Mouse (Mus musculus) heart, postnatal 0 days (tissue): ENCODE results near the gene Prpf8. TPM values are rescaled to one million over a fixed set of nuclear protein-coding genes. Genes with fewer than 3 reads are reported as not detected.

Source experiments
- ATAC-seq: fragments of 200-750 bp; cut with Nextera tagmentation; 2 replicates; pipeline ENCODE4 v1.8.0; 2017; ENCODE audit warnings: low read depth, moderate number of reproducible peaks, moderate library complexity; ENCODE audit not compliant: insufficient read depth
- DNase-seq: peaks from one replicate; pipeline ENCODE4 v3.0.0-alpha.2; 2016; ENCODE audit warnings: low spot score
- H3K27ac ChIP-seq: fragments of 300-500 bp; sonication (generic); 2 replicates; pipeline ENCODE4 v1.5.1; 2014; ENCODE audit warnings: low read depth, mild to moderate bottlenecking
- H3K27me3 ChIP-seq: fragments of 300-500 bp; sonication (generic); 2 replicates; pipeline ENCODE4 v1.6.1; 2014; ENCODE audit warnings: low read length, mixed read lengths; ENCODE audit not compliant: control insufficient read depth, insufficient read depth
- H3K36me3 ChIP-seq: fragments of 300-500 bp; sonication (generic); replicated peaks from 2 replicates; pipeline ENCODE4 v1.6.1; 2014; ENCODE audit warnings: low read length, mixed read lengths; ENCODE audit not compliant: control insufficient read depth, insufficient read depth
- H3K4me1 ChIP-seq: fragments of 300-500 bp; sonication (generic); 2 replicates; pipeline ENCODE4 v1.6.1; 2014; ENCODE audit warnings: antibody characterized with exemption; ENCODE audit not compliant: control insufficient read depth, insufficient read depth
- H3K4me2 ChIP-seq: fragments of 300-500 bp; sonication (generic); 2 replicates; pipeline ENCODE4 v1.6.1; 2014; ENCODE audit warnings: low read depth, mild to moderate bottlenecking, low read length, moderate library complexity
- H3K4me3 ChIP-seq: fragments of 300-500 bp; sonication (generic); 2 replicates; pipeline ENCODE4 v1.5.1; 2014; ENCODE audit warnings: low read depth, low read length
- H3K9ac ChIP-seq: fragments of 300-500 bp; sonication (generic); replicated peaks from 2 replicates; pipeline ENCODE4 v1.6.1; 2014; ENCODE audit warnings: low read depth, low read length, mixed read lengths
- H3K9me3 ChIP-seq: fragments of 300-500 bp; sonication (generic); replicated peaks from 2 replicates; pipeline ENCODE4 v1.6.1; 2016; ENCODE audit warnings: low read length; ENCODE audit not compliant: control insufficient read depth
- CTCF ChIP-seq: IDR thresholded peaks from 2 replicates; pipeline ENCODE4 v1.5.1; 2016; ENCODE audit warnings: antibody characterized with exemption, control low read depth, low read depth
- EP300 ChIP-seq: IDR thresholded peaks from 2 replicates; pipeline ENCODE4 v1.6.1; 2016; ENCODE audit warnings: antibody characterized with exemption, low read depth
- WGBS: fragments of 180-500 bp; shearing (Covaris S2); extraction: QIAGEN DNeasy Blood & Tissue Kit; methylation state at CpG from one replicate; pipeline ENCODE4 v1.1.7; 2014; 5-methylcytosine and 5-hydroxymethylcytosine counted together
- polyA plus RNA-seq: library from polyadenylated mRNA; unstranded; fragments of >200 nt; fragmentation: Nextera tagmentation; extraction: Ambion mirVana; gene quantifications from 2 replicates; pipeline ENCODE4 v1.2.1, GENCODE M21; 2015
- total RNA-seq: library from RNA; depleted of rRNA; stranded (reverse); fragments of >200 nt; gene quantifications from 2 replicates; pipeline ENCODE4 v1.2.3, GENCODE M21; 2014; ENCODE audit warnings: low replicate concordance

The Prpf8 gene
- total and polyA plus RNA-seq, 2 experiments from 2014 or later, result 17.0 to 79.8 TPM

GRCm38 (mm10) chr11:75460103-75460843 lies 26.3 kb upstream of the Prpf8 start:
- H3K27me3 ChIP-seq, result no peaks in the 10 kb centered on the region
- 5% methylated on average over 19 of the region's 19 CpGs for WGBS
- peak overlapping the region; percentile 97 for H3K27ac ChIP-seq
- peaks cover 19% of the 10 kb centered on the region for H3K36me3 ChIP-seq
- ATAC-seq (peak; percentile 21; the same call in 1 of the 2 replicates), DNase-seq (peak; percentile 98)
- H3K9ac ChIP-seq, result peak overlapping the region; percentile 53
- no peak; the same call in 1 of the 2 replicates for TF ChIP-seq EP300
- no peak for TF ChIP-seq CTCF
- peak overlapping the region; percentile 46 for H3K4me3 ChIP-seq
- peak overlapping the region; percentile 86 for H3K4me2 ChIP-seq
- peaks cover 27% of the 10 kb centered on the region for H3K4me1 ChIP-seq
- no peaks in the 10 kb centered on the region for H3K9me3 ChIP-seq

GRCm38 (mm10) chr11:75460844-75461742 lies 25.5 kb upstream of the Prpf8 start, which contains the start of gene Tlcd2:
Gene Tlcd2, plus strand, starts transcription at chr11:75461715.
- ATAC-seq (peak; percentile 87), DNase-seq (peak; percentile 100)
- under 1% methylated on average over 46 of the region's 46 CpGs for WGBS
- Histone ChIP-seq H3K4me2 (peak within 1 kb of the TSS; percentile 86), H3K4me3 (peak within 1 kb of the TSS; percentile 87), H3K27ac (peak within 1 kb of the TSS; percentile 97), H3K27me3 (no peaks in the 10 kb centered on the region), H3K36me3 (peaks cover 27% of the 10 kb centered on the region), H3K9ac (peak within 1 kb of the TSS; percentile 93), H3K9me3 (no peaks in the 10 kb centered on the region), H3K4me1 (peaks cover 27% of the 10 kb centered on the region)
- TF ChIP-seq CTCF (no peak), EP300 (peak; percentile 44)

GRCm38 (mm10) chr11:75461743-75462252 lies 24.8 kb upstream of the Prpf8 start:
- DNase-seq (no peak), ATAC-seq (peak; percentile 1)
- WGBS, result under 1% methylated on average over 30 of the region's 30 CpGs

GRCm38 (mm10) chr11:75462253-75462783 lies 24.3 kb upstream of the Prpf8 start:
- H3K9me3 ChIP-seq, result no peaks in the 10 kb centered on the region
- H3K36me3 ChIP-seq, result peaks cover 27% of the 10 kb centered on the region
- H3K27me3 ChIP-seq, result no peaks in the 10 kb centered on the region
- H3K4me1 ChIP-seq, result peaks cover 27% of the 10 kb centered on the region
- TF ChIP-seq EP300 (no peak), CTCF (no peak)
- peak overlapping the region; percentile 97 for H3K27ac ChIP-seq
- peak overlapping the region; percentile 65 for H3K4me2 ChIP-seq
- WGBS, result 1% methylated on average over 16 of the region's 16 CpGs
- ATAC-seq (peak; percentile 28), DNase-seq (peak; percentile 83)
- H3K4me3 ChIP-seq, result peak overlapping the region; percentile 87
- peak overlapping the region; percentile 93 for H3K9ac ChIP-seq

More at GRCm38 (mm10) chr11:75461743-75462252, 24.8 kb upstream of the Prpf8 start:
- peak overlapping the region; percentile 97 for H3K27ac ChIP-seq
- H3K4me3 ChIP-seq, result peak overlapping the region; percentile 87
- peak overlapping the region; percentile 65 for H3K4me2 ChIP-seq
- no peak for TF ChIP-seq CTCF
- no peak for TF ChIP-seq EP300
- H3K9me3 ChIP-seq, result no peaks in the 10 kb centered on the region
- H3K27me3 ChIP-seq, result no peaks in the 10 kb centered on the region
- peaks cover 27% of the 10 kb centered on the region for H3K4me1 ChIP-seq
- H3K9ac ChIP-seq, result peak overlapping the region; percentile 93
- H3K36me3 ChIP-seq, result peaks cover 27% of the 10 kb centered on the region

GRCm38 (mm10) chr11:75462865-75463336 lies 23.7 kb upstream of the Prpf8 start:
- Histone ChIP-seq H3K4me3 (peak overlapping the region; percentile 87), H3K36me3 (peaks cover 27% of the 10 kb centered on the region), H3K9me3 (no peaks in the 10 kb centered on the region), H3K9ac (peak overlapping the region; percentile 93), H3K27ac (peak overlapping the region; percentile 97), H3K27me3 (no peaks in the 10 kb centered on the region), H3K4me1 (peaks cover 27% of the 10 kb centered on the region), H3K4me2 (peak overlapping the region; percentile 65)
- DNase-seq (peak; percentile 95), ATAC-seq (peak; percentile 59)
- 1% methylated on average over 9 of the region's 9 CpGs for WGBS
- TF ChIP-seq CTCF (no peak), EP300 (peak; percentile 95)
